13 mouse cellular contexts compared by ENCODE assay signal in genomic region chr3:117038280-117038927, GRCm38 (mm10).
DNase-seq lines count a peak whose midpoint lies in the region; ATAC-seq lines count a peak whose summit lies in the region.
"Had no signal": no experiment of that assay in that cellular context is flagged by ENCODE, and none has a peak within 500 bp of the region (broad histone marks: within the 10 kb centered on the region; RNA-seq: fewer than 3 reads in every experiment).

No protein-coding gene starts in this region.

- H3K4me2 ChIP-seq in heart, embryonic 11.5 days = no peak overlapping the region
- H3K4me2 ChIP-seq in lung, embryonic 16.5 days (ENCODE audit: low read depth, low read length) = no peak overlapping the region
- no peak overlapping the region for H3K4me2 ChIP-seq in forebrain, embryonic 14.5 days (ENCODE audit: low read length)
- H3K4me2 ChIP-seq: embryonic facial prominence, embryonic 12.5 days; limb, embryonic 15.5 days; midbrain, embryonic 13.5 days had no signal

- H3K27me3 ChIP-seq in heart, embryonic 11.5 days (ENCODE audit: control insufficient read depth, insufficient read depth, low read length) = no peaks in the 10 kb centered on the region
- H3K27me3 ChIP-seq in lung, embryonic 16.5 days (ENCODE audit: control insufficient read depth, insufficient read depth, low read depth, low read length) = no peaks in the 10 kb centered on the region
- H3K27me3 ChIP-seq in forebrain, embryonic 14.5 days (replicated peaks; ENCODE audit: control insufficient read depth, insufficient read depth, low read length) = no peaks in the 10 kb centered on the region
- H3K27me3 ChIP-seq: embryonic facial prominence, embryonic 12.5 days; limb, embryonic 15.5 days; midbrain, embryonic 13.5 days had no signal

- H3K27ac ChIP-seq in heart, embryonic 11.5 days (ENCODE audit: low read depth, low read length) = no peak overlapping the region
- H3K27ac ChIP-seq in lung, embryonic 16.5 days (ENCODE audit: low read length) = peak overlapping the region; percentile 59; the same call in 1 of the 2 replicates
- no peak overlapping the region for H3K27ac ChIP-seq in forebrain, embryonic 14.5 days (ENCODE audit: low read depth, low read length)
- H3K27ac ChIP-seq: embryonic facial prominence, embryonic 12.5 days; limb, embryonic 15.5 days; midbrain, embryonic 13.5 days had no signal

- DNase-seq in heart, adult 18-20 months = peak; percentile 25 to 68
- no peak for DNase-seq in heart, postnatal 4 days
- DNase-seq in 3T3-L1 (ENCODE audit: low read depth, low spot score) (peak; percentile 49), MN1 (ENCODE audit: low spot score) (no peak)
- DNase-seq in forebrain, embryonic 14.5 days (ENCODE audit: low spot score) = no peak
- DNase-seq in cerebellum, postnatal 36 days = no peak
- DNase-seq: B cell, adult 2 months; thymus, postnatal 36 days had no signal

- no peak overlapping the region for H3K4me3 ChIP-seq in heart, embryonic 11.5 days (ENCODE audit: low read depth, low read length)
- no peak overlapping the region for H3K4me3 ChIP-seq in lung, embryonic 16.5 days (ENCODE audit: low read length)
- H3K4me3 ChIP-seq in forebrain, embryonic 14.5 days (ENCODE audit: low read depth, low read length) = no peak overlapping the region
- H3K4me3 ChIP-seq: embryonic facial prominence, embryonic 12.5 days; limb, embryonic 15.5 days; midbrain, embryonic 13.5 days had no signal

- no peaks in the 10 kb centered on the region for H3K4me1 ChIP-seq in heart, embryonic 11.5 days (ENCODE audit: control insufficient read depth, insufficient read depth, low read length)
- H3K4me1 ChIP-seq in lung, embryonic 16.5 days (replicated peaks; ENCODE audit: control insufficient read depth, insufficient read depth, low read length) = 0 out of 2 replicates have a peak, but pooled peaks cover 5% of the 10 kb centered on the region
- no peaks in the 10 kb centered on the region for H3K4me1 ChIP-seq in forebrain, embryonic 14.5 days (ENCODE audit: control insufficient read depth, insufficient read depth, low read length)
- H3K4me1 ChIP-seq: embryonic facial prominence, embryonic 12.5 days; limb, embryonic 15.5 days; midbrain, embryonic 13.5 days had no signal

- 56% methylated on average over 4 of the region's 4 CpGs for WGBS in heart, embryonic 11.5 days (ENCODE audit: insufficient replicate concordance)
- WGBS in lung, embryonic 16.5 days = 38% methylated on average over 4 of the region's 4 CpGs
- 84% methylated on average over 4 of the region's 4 CpGs for WGBS in forebrain, embryonic 14.5 days

- 0 out of 2 replicates have a peak, but pooled peaks have one; percentile 31 for ATAC-seq in heart, embryonic 11.5 days (replicated peaks; ENCODE audit: insufficient number of reproducible peaks, low FRiP score, low TSS enrichment)
- ATAC-seq in lung, embryonic 16.5 days (ENCODE audit: low read depth) = peak; percentile 84
- ATAC-seq in forebrain, embryonic 14.5 days = no peak
- ATAC-seq: midbrain, embryonic 13.5 days had no signal

- H3K9me3 ChIP-seq in heart, embryonic 11.5 days (replicated peaks; ENCODE audit: control insufficient read depth, low read length) = no peaks in the 10 kb centered on the region
- H3K9me3 ChIP-seq in lung, embryonic 16.5 days (ENCODE audit: control insufficient read depth, low read length) = no peaks in the 10 kb centered on the region
- no peaks in the 10 kb centered on the region for H3K9me3 ChIP-seq in forebrain, embryonic 14.5 days (replicated peaks; ENCODE audit: control insufficient read depth, low read length)
- H3K9me3 ChIP-seq: embryonic facial prominence, embryonic 12.5 days; limb, embryonic 15.5 days; midbrain, embryonic 13.5 days had no signal

- H3K36me3 ChIP-seq in heart, embryonic 11.5 days (ENCODE audit: control insufficient read depth, insufficient read depth, low read length) = no peaks in the 10 kb centered on the region
- H3K36me3 ChIP-seq in lung, embryonic 16.5 days (ENCODE audit: control insufficient read depth, insufficient read depth, low read length) = no peaks in the 10 kb centered on the region
- H3K36me3 ChIP-seq in forebrain, embryonic 14.5 days (ENCODE audit: control insufficient read depth, insufficient read depth, low read length) = no peaks in the 10 kb centered on the region
- H3K36me3 ChIP-seq: embryonic facial prominence, embryonic 12.5 days; limb, embryonic 15.5 days; midbrain, embryonic 13.5 days had no signal

- no peak overlapping the region for H3K9ac ChIP-seq in heart, embryonic 11.5 days (ENCODE audit: low read depth, low read length)
- H3K9ac ChIP-seq in lung, embryonic 16.5 days (ENCODE audit: low read length) = no peak overlapping the region
- no peak overlapping the region for H3K9ac ChIP-seq in forebrain, embryonic 14.5 days (ENCODE audit: low read length)
- H3K9ac ChIP-seq: embryonic facial prominence, embryonic 12.5 days; limb, embryonic 15.5 days; midbrain, embryonic 13.5 days had no signal

Comparison
In these comparisons a context has a peak if more than half of its experiments do, and no peak if none do; other contexts are left out.
1. DNase-seq: peak in heart, adult 18-20 months (2 of 2) and 3T3-L1 (single experiment); none in heart, postnatal 4 days (single experiment), forebrain, embryonic 14.5 days (single experiment), MN1 (single experiment) and cerebellum, postnatal 36 days (0 of 2).